Mouse (Mus musculus): ENCODE data around the gene Ttc17.
A peak's percentile ranks its signal among the peaks of the same experiment; 100 is the strongest.

The Ttc17 gene

GRCm38 (mm10) chr2:94289659-94290058, 116.8 kb downstream of the Ttc17 start:
- no peak for DNase-seq

- DNase-seq = peak in 1 of 2 experiments; percentile 42
These were observed 117.3 kb downstream of the Ttc17 start for GRCm38 (mm10) chr2:94289169-94289568.

GRCm38 (mm10) chr2:94288086-94288485, 118.4 kb downstream of the Ttc17 start:
- no peak for DNase-seq

- DNase-seq = no peak
These were observed 119.1 kb downstream of the Ttc17 start for GRCm38 (mm10) chr2:94287435-94287834.

- DNase-seq = no peak
These were observed 123.0 kb downstream of the Ttc17 start for GRCm38 (mm10) chr2:94283526-94283925.

GRCm38 (mm10) chr2:94279596-94279995, 126.9 kb downstream of the Ttc17 start:
- no peak for DNase-seq

GRCm38 (mm10) chr2:94276103-94276502, 130.4 kb downstream of the Ttc17 start:
- peak; percentile 77 to 85 for DNase-seq

GRCm38 (mm10) chr2:94275658-94276057, 130.8 kb downstream of the Ttc17 start:
- peak; percentile 50 to 53 for DNase-seq

- peak; percentile 85 to 95 for DNase-seq
These were observed 133.1 kb downstream of the Ttc17 start for GRCm38 (mm10) chr2:94273154-94274021.

- no peak for DNase-seq
These were observed 135.3 kb downstream of the Ttc17 start for GRCm38 (mm10) chr2:94271176-94271575.

GRCm38 (mm10) chr2:94268835-94269234, 137.7 kb downstream of the Ttc17 start:
- no peak for DNase-seq

- no peak for DNase-seq
These were observed 139.2 kb downstream of the Ttc17 start for GRCm38 (mm10) chr2:94267213-94267850.

GRCm38 (mm10) chr2:94266381-94267160, 139.9 kb downstream of the Ttc17 start:
- DNase-seq = no peak

GRCm38 (mm10) chr2:94265221-94266191, 141.0 kb downstream of the Ttc17 start:
- DNase-seq = peak; percentile 76 to 80

GRCm38 (mm10) chr2:94264631-94265098, 141.8 kb downstream of the Ttc17 start:
- DNase-seq = peak; percentile 40 to 47

- no peak for DNase-seq
These were observed 142.5 kb downstream of the Ttc17 start for GRCm38 (mm10) chr2:94264006-94264405.

GRCm38 (mm10) chr2:94263530-94263937, 143.0 kb downstream of the Ttc17 start:
- DNase-seq = peak; percentile 48 to 54

GRCm38 (mm10) chr2:94262917-94263529, 143.5 kb downstream of the Ttc17 start:
- DNase-seq = no peak

GRCm38 (mm10) chr2:94254102-94254501, 152.4 kb downstream of the Ttc17 start:
- peak; percentile 67 to 77 for DNase-seq
